Mouse (Mus musculus) lung, adult 18-20 months (tissue): ENCODE results near the gene Gps1.
"Not testable (repeated sequence)": the region's sequence is repeated elsewhere in the genome, so short reads cannot be mapped to it uniquely, and the experiment has no call there.

ENCODE experiments used
- DNase-seq, 2 experiments: peaks; one replicate each; pipeline ENCODE4 v3.0.0; 2022; ENCODE audit warnings: mixed read lengths in 2 of 2

Gps1 gene

DNA sequence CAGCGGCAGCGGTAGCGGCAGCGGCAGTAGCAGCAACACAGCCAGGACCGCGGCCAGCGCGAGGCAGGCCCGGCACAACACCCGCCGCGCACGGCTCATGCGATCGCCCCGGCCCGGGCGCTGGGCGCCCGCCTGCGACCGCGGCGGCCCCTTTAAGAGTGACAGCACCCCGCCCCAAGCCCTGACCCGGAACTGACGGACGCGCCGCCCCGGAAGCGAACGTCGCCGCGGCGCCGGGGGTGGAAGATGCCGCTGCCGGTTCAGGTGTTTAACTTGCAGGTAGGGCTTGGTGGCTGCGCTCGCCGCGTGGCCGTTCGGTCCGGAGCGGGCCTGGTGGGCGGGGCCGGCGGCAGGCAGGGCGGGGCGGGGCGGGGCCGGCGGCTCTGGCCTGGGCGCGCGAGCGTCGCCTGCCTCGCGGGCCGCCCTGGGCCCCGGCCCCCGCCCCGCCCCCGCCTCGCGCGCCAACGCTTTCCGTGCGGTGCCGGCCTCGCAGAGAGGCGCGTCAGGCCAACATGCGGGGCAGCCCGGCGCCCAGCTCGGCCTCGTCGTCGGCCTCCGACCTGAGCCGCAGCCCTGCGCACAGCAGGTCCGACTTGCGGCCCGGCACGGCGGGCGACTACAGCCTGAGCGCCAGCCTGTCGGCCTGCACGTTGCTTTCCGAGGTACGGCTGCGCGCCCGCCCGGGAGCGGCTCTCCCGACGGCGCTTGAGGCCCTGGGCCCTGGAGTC lies at the start of gene Gps1, which contains the start of gene Rfng:
TSS of gene Gps1 (plus strand) at position 209 of the 728 bp plus-strand sequence.
TSS of gene Rfng (minus strand) at position 144 of the 728 bp plus-strand sequence.
- peak; percentile 85 to 86 for DNase-seq

DNA sequence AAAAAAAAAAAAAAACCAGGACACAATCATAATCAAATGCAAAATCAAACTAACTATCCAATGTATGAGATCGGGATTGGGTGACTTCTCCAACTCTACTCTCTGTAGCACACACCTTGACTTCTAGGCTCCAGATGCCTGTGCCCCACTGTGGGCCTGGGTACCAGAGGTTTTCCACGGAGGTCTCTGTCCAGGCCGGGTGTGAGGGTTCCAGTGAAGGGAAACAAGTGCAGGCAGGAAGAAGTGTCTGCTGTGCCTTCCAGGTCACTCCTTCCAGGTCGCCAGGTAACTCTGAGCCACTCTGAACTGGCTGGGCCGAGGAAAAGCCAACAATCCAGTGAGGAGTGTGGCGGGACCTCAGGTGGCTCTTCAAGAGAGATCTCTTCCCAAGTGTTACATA lies 47.6 kb upstream of the Gps1 start:
- peak in 1 of 2 experiments; percentile 7 for DNase-seq

DNA sequence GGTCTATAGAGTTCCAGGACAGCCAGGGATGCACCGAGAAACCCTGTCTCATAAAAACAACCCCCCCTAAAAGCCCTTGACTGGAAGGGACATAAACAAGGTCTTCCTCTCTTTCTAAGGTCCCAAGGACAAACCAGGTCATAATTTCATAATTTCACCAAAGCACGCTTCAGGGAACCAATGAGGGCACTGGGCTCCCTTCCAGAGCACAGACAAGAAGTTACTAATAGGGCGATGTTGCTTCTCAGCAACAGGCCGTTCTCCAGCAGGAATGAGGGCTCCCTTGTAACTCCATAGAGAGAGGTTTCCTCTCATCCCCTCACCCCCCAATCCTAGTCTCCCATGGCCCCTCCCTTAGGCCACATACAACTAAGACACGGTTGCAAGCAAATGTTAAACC lies 43.1 kb upstream of the Gps1 start:
- no peak for DNase-seq

DNA sequence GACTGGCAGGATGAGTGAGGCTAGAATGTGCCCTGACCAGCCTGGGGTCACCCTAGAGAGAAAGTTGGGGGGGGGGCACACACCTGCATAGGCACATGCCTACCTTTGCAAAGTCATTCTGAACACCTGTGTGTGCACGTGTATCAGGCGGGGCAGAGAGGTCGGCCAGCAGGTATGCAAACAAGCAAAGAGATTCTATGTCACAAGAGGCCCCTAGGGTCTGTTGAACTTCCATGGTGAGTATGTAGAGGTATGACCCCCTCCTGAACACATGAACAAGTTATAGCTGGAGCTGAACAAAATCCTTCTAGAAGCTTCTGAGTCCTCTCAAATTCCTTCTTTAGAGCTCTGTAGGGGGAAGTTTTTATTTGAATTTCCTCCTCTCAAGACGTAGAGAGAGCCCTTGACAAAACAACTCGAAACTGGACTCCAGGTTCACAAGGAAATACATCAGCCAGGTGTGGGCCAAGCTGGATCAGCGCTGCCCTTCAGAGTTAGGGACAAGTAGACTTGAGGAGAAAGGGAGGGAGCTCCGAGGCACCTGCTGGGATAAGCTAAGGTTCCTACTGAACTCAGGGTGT lies 39.9 kb upstream of the Gps1 start:
- DNase-seq, result peak; percentile 89 to 93

DNA sequence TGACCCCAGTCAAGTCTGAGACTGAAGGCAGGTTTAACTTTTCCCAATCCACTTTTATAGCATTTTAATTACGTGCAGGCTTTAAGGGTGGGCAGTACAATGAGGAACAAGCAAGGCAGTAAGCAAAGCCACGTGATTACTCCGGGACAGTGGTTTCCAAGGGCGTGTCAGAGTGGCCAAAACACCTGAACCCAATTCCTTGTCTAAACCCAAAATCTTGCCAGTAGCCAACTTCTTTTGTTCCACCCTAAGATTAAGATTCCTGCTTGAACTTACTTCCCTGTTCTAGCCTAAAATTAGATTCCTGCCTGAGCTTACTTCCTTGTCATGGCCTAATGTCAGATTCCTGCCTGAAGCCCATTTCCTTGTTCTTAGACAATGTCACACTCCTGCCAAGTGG lies 36.1 kb upstream of the Gps1 start:
- DNase-seq, result peak; percentile 51 to 74

DNA sequence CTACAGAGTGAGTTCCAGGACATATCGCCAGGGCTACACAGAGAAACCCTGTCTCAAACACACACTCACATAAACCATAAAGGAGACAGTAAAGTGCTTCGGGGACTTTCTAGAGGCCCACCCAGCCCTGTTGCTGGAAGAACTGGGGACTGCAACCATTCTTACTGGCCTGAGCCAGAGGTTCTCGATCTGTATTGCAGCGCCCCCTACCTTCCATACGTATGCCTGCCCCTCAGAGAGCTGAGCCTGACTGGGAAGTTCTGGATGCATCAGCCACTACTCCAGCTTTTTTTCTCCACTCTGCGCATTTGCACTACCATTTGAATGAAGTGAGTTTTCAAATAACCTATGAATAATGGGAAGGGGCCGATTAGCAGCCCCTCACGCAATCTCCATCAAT lies 34.6 kb upstream of the Gps1 start:
- DNase-seq, result peak; percentile 60 to 71

DNA sequence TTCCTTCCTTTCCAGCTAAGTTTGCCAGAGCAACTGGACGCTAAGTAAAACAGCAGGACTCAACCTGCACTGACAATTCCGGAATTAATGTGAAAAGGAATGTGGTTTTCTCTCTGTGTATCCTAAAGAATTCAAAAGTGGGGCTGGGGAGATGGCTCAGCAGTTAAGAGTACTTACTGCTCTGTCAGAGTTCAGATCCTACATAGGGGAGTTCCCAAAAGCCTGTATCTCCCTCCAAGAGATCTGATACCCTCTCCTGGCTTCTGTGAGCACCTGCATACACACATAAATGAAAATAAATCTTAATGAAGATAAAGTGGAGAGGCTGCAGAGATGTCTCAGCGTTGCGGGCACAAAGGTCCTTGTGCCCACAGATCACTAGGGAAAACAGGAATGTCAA lies 32.5 kb upstream of the Gps1 start:
- no peak for DNase-seq

DNA sequence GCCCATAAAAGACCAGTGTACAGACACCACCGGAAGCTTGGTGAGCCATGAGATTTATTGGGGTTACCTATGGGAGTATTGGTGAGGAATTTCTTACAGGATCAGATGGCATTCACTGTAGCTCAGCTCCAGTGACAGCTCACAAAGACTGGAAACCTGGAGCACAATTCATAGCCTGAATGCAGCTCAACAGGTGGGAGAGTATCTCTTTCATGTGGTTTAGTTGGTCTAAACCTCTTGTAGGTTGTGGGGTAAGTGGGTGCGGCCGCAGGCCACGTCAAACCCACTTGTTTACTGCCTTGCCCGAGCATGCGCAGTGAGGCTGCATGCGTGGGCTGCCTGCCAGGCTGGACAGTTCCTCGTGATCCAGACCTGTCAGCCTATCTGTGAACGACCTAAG lies 23.8 kb upstream of the Gps1 start:
- no peak for DNase-seq

DNA sequence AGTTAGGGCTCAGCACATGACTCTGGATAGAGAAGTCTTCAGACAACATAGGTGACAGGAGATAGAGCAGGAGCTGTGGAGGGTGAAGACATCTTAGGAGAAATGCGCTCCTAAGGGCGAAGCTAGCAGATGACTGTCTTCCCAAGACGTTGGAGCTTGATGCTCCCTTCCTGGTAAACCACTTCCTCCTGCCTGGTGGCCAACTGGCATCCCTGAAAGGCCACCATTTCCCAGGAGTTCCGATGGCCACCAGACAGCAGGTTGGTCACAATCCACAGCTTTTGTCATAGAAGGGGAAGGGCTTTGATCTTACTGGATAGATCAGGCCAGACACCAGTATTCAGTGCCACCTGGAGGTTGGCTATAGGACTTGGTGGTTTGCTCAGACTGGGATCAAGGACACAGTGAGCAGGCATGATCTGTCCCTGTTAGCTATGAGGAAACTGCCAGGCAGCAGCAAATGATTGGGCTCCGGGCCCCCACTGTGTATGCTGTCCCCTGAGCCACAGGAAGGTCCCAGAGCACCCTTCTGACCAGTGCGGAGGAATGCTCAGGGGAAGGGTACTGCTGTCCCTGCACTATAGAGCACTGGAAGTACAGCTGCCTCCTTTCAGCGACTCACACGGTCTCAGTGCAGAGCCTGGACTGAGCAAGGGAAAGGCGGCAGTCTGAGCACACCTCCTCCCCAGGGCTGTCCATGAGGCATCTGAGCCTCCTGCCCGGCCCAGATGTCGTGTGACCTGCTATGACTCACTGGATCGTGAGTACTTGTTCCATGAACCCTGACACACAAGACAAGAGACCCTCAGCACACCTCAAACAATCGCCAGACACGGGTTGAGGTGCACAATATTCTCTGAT lies 22.0 kb upstream of the Gps1 start:
- DNase-seq, result no peak

DNA sequence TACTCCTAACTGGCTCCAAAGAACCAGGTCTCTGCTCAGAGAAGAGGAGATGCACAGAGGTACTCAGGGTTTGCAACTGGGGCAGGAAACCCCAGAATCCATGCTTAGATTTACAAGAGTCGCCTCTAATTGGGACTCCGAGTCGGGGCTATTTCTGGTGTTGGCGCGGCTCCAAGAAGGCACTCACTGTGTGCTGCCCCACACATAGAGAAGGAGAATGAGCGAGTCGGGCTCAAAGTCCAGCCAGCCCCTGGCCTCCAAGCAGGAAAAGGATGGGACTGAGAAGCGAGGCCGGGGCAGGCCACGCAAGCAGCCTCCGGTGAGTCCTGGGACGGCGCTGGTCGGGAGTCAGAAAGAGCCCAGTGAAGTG lies 21.4 kb upstream of the Gps1 start, which contains the start of gene Hmga1b:
TSS of gene Hmga1b (plus strand) at position 123 of the 370 bp plus-strand sequence.
- DNase-seq, result not testable (repeated sequence)

DNA sequence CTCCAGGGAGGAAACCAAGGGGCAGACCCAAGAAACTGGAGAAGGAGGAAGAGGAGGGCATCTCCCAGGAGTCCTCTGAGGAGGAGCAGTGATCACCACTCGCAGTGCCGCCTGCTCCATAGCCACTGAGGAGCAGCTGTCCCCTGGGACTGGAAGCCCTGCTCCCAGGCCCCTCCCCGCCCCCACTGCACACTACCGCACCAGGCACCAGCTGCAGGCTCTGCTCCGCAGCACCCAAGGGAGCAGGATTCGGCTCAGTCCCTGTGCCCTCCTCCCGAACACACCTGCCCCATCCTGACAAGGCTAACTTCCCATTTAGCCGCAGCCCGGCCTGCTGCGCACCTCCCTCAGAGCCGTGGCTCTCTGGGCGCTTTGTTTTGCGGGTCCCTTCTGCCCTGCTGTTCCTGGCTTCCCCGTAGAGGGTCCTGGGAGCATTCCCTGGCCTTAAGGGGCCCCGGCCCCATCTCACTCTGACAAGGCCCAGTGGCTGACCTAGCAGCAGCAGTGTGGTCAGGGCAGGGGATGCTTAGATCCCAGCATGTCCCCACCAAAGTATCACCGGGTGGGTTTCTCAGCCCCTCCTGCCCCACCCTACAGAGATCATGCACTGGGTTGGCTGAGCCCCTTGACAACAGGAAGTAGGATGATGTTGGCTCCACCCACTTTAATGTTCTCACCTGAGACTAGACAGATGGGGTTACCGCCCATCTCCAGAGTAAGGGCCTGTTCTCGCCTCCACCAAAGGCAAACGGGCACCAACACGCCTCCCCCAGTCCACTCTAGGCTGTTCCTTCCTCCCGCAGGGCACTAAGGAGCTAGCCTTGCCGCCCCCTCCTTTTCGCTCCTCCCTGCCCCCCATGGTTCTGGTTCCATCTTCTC lies 20.7 kb upstream of the Gps1 start:
- DNase-seq, result not testable (repeated sequence)

DNA sequence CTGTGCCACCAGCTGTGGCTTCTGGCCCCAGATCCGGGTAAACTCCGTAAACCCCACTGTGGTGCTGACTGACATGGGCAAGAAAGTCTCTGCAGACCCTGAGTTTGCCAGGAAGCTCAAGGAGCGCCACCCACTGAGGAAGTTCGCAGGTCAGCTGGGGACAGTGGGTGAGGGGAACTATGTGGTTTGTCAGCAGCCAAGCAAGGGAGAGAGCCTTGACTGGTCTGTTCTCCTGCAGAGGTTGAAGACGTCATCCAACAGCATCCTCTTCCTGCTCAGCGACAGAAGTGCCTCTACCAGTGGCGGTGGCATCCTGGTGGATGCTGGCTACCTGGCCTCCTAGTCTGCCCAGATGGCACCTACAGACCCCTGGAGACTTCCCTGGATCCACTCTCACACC lies 17.0 kb upstream of the Gps1 start:
- DNase-seq, result not testable (repeated sequence)

DNA sequence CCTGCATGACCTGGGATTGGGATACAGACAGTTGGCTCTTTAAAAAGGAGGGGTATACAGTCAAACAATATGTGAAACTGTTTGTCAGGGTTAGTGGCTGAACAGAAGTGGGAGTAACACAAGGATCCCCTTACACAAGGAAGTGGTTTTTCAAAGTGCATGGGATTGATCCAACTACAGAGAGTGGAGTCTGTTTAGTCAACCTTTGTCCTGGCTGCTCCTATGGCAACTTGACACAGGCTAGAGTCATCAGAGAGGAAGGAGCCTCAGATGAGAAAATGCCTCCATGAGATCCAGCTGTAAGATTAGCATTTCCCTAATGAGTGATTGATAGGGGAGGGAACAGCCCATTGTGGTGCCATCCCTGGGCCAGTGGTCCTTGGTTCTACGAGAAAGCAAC lies 15.9 kb upstream of the Gps1 start:
- peak in 1 of 2 experiments; percentile 56 for DNase-seq

DNA sequence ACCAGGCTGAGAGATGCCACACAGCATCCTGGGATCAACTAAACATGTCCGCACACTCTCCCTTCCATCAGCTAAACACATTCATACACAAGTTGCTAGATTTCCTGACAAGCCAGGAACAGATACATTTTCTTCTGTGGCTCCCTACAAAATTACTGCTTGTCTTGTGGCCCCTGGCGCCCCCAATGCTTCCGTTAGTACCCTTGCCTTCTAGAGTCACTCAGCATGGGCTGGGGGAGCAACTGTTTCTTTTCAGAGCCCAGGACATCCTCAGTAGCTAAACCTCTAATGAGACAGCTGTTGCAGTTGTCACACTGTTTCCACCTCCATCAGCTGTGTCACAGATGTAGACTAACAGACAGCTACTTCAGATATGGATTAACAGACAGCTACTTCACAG lies 11.3 kb upstream of the Gps1 start:
- no peak for DNase-seq

DNA sequence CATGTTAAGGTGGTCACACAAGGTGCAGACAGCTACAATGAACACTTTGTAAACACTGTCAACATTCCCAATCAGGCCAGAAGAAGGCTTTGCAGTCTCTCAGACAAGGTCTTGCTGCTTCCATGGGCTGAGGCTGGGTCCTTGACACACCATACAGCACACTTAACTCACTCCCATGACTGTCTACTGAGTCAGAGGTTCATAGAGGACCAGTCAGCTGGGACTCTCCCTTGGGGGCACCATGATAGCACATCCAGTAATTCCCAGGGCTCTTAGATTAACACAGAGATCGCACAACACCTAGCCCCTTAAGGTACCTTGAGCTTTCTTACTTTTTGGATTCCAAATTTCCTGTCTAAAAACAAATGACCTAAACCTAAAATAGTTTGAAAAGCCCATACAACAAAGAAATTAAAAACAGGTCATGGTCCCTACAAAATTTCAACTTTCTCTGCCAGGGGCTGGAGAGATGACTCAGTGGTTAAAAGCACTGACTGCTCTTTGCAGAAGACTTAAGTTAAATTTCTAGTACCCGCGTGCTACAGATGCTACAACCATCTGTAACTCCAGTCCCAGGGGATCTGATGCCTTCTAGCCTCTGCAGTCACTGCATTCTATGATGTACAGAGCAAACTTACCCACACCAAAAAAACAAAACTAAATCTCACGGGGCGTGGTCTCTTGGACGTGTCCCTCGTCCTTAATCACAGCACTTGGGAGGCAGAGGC lies 10.4 kb upstream of the Gps1 start:
- DNase-seq, result no peak

DNA sequence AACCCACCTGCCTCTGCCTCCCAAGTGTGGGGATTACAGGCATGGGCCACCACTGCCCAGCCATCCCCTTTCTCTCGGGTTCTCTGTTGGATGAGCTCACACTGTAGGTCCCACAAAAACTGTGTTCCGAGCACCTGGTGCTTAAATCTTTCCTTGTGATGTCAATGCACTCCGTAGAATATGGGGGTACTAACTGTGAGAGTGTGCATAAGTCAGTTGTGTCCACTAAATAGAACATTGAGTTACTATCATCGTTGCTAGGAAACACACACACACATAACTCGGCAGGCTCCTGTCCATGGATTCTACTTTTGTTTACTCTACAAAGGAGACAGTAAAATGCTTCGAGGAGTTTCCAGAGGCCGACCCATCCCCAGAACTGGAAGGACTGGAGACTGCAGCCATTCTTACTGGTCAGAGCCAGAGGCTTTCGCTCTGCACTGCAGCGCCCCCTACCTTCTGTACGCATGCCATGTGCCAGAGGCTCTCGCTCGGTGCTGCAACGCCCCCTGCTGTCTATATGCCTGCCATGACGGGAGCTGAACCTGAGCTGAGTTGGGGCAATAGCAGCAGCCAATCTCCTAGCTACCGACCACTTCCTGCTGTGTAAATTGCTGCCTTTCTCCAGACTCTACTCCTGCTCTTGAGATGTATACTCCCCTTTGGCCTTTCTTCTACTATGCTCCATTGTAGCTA lies 8.2 kb upstream of the Gps1 start:
- DNase-seq, result peak; percentile 90 to 95

DNA sequence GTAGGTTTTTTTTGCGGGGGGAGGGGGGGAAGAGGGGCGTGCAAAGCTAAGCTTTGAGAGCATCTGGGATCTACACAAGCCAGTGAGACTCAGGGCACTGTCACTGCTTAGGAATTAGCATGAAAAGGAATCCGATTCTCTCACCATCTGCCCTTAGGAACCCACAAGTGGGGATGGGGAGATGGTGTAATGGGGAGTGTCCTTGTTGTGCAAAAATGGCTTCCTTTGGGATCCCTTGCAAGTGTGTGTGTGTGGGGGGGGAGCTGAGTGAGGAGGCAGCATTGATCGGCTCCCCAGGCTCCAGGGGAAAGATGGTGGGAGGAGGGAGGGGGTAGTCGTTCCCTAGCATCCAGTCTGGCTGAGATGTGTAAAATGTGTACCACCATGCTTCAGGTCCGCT lies 6.9 kb upstream of the Gps1 start:
- DNase-seq, result no peak

DNA sequence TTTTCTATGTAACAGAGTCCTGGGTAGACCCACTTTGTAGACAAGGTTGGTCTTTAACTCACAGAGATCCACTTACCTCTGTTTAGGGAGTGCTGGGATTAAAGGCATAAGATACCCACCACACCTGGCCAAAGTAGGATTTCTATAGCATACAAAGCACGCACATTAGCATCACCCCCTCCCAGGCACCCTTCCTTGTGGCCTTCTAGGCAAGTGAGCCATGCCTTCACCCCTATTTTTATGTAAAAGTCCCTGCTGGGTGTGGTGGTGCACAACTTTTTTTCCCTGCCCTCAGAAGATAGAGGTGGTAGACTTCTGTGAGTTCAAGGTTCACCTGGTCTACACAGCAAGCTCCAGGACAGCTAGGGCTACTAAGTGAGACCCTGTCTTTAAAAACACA lies 4.2 kb upstream of the Gps1 start:
- DNase-seq, result no peak

DNA sequence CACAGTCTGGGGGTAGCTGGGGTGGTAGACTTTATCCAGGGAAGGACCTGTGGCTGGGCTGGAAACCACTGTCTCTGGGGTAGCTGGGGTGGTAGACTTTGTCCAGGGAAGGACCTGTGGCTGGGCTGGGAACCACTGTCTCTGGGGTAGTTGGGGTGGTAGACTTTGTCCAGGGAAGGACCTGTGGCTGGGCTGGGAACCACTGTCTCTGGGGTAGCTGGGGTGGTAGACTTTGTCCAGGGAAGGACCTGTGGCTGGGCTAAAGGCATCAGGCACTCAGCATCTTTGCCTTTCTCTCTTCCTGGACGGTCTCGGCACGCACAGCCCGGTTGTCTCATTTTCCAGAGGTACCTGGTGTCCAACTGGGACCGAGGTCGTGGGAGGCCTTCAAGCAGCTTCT lies 2.7 kb upstream of the Gps1 start:
- DNase-seq, result not testable (repeated sequence)

DNA sequence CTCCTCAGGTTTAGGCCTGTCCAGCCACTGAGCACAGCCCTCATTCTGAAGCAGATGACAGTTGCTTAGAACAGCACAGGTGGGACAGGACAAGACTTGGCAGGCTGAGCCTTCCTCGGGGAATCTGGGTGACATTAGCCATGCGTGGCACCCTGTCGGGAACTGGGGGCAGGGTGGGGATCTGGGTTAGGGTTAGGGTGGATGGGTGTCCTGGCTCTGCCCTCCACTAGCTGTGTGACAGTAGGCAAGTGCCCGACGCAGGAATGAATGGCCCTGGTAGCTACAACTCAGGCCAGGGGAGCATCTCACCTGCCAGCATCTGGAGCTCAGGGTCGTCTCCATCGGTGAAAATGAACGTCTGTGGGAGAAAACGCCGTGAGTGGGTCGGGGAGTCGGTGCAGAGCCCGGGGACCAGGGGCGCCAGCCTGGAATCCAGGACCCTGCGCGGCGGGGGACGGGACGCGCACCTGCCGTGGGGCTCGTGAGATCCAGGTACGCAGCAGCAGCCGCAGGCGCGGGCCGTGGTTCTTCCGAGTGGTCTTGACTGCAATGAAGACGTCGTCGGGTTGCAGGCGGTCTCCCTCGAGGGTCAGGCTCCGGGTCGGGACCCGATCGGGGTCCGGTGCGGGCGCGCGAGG lies 527 bp upstream of the Gps1 start:
- DNase-seq, result no peak

DNA sequence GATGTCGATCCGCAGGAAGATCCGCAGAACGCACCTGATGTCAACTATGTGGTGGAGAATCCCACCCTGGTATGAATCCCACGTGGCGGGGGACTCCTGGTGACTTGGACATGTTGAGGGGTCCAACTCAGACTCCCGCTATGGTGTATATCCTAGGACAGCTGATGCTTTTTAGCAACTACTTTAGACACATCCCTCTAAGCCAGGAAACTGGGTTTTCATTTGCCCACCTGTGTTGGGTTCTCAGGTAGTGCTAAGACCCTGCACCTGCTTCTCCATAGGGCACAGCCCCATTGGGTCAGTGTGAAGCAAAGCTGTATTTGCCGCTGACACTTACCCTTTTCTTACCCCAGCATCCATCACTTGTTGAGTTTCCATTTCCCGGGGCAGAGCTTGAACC lies 1.1 kb downstream of the Gps1 start:
- DNase-seq, result no peak
